Mouse (Mus musculus) embryonic facial prominence, embryonic 14.5 days (tissue): ENCODE measurements at regions not wholly inside any gene's neighbourhood (a gene's known extent, or its start where the extent isn't known, plus 50 kb on each side); places are given as distances from the start of the nearest gene placed in this dataset.
A peak's percentile ranks its signal among the peaks of the same experiment; 100 is the strongest.

Experiments used
- ATAC-seq: fragments of 200-750 bp; cut with Nextera tagmentation; 2 replicates; pipeline ENCODE4 v1.8.0; 2017; ENCODE audit warnings: low read depth, moderate number of reproducible peaks, moderate TSS enrichment
- DNase-seq: peaks from one replicate; pipeline ENCODE4 v3.0.0-alpha.2; 2015; ENCODE audit warnings: low spot score
- H3K27ac ChIP-seq: fragments of 300-500 bp; sonication (generic); replicated peaks from 2 replicates; pipeline ENCODE4 v1.5.1; 2014; ENCODE audit warnings: low read depth, mild to moderate bottlenecking, low read length, moderate library complexity
- H3K27me3 ChIP-seq: fragments of 300-500 bp; sonication (generic); replicated peaks from 2 replicates; pipeline ENCODE4 v1.6.1; 2014; ENCODE audit warnings: low read length; ENCODE audit not compliant: control insufficient read depth, insufficient read depth
- H3K36me3 ChIP-seq: fragments of 300-500 bp; sonication (generic); 2 replicates; pipeline ENCODE4 v1.6.1; 2014; ENCODE audit warnings: low read length, mixed read lengths; ENCODE audit not compliant: control insufficient read depth, insufficient read depth
- H3K4me1 ChIP-seq: fragments of 300-500 bp; sonication (generic); 2 replicates; pipeline ENCODE4 v1.6.1; 2014; ENCODE audit warnings: antibody characterized with exemption, low read length; ENCODE audit not compliant: control insufficient read depth, insufficient read depth
- H3K4me2 ChIP-seq: fragments of 300-500 bp; sonication (generic); 2 replicates; pipeline ENCODE4 v1.6.1; 2014; ENCODE audit warnings: low read depth, mild to moderate bottlenecking, low read length, moderate library complexity, mixed read lengths
- H3K4me3 ChIP-seq: fragments of 300-500 bp; sonication (generic); 2 replicates; pipeline ENCODE4 v1.5.1; 2014; ENCODE audit warnings: low read depth, mild to moderate bottlenecking, low read length
- H3K9ac ChIP-seq: fragments of 300-500 bp; sonication (generic); 2 replicates; pipeline ENCODE4 v1.6.1; 2014; ENCODE audit warnings: low read depth, mild to moderate bottlenecking, low read length, moderate library complexity, mixed read lengths
- H3K9me3 ChIP-seq: fragments of 300-500 bp; sonication (generic); 2 replicates; pipeline ENCODE4 v1.6.1; 2016; ENCODE audit warnings: low read length; ENCODE audit not compliant: control insufficient read depth
- WGBS: fragments of 180-500 bp; shearing (Covaris S2); extraction: QIAGEN DNeasy Blood & Tissue Kit; methylation state at CpG from one replicate; pipeline ENCODE4 v1.1.7; 2014; 5-methylcytosine and 5-hydroxymethylcytosine counted together

DNA sequence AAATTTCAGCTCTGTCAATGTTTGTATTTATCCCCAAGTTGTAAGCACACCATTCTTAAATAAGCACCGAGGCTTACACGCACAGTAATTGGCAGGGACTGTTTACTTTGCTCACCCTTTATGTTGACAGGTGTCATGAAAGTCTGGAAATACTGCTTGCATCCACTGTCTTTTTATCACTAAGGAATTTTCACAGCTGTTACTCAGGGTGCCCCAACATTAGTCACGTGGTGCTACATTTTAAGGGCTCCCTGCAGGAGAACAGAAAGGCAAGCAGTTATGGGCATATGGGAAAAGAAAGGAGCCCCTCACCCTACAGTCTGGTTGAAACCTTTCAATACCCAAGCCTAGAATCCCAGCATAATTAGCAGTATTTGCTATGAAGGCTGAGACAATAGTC is 304.7 kb downstream of the Tle4 start:
- H3K9me3 ChIP-seq = no peaks in the 10 kb centered on the region
- H3K36me3 ChIP-seq = no peaks in the 10 kb centered on the region
- no peak for DNase-seq
- no peak for ATAC-seq
- 0 out of 2 replicates have a peak, but pooled peaks cover 4% of the 10 kb centered on the region for H3K4me1 ChIP-seq
- WGBS = 65% methylated on average over 3 of the region's 3 CpGs
- no peak overlapping the region for H3K4me2 ChIP-seq
- no peaks in the 10 kb centered on the region for H3K27me3 ChIP-seq
- H3K9ac ChIP-seq = no peak overlapping the region
- H3K27ac ChIP-seq = no peak overlapping the region
- no peak overlapping the region for H3K4me3 ChIP-seq

DNA sequence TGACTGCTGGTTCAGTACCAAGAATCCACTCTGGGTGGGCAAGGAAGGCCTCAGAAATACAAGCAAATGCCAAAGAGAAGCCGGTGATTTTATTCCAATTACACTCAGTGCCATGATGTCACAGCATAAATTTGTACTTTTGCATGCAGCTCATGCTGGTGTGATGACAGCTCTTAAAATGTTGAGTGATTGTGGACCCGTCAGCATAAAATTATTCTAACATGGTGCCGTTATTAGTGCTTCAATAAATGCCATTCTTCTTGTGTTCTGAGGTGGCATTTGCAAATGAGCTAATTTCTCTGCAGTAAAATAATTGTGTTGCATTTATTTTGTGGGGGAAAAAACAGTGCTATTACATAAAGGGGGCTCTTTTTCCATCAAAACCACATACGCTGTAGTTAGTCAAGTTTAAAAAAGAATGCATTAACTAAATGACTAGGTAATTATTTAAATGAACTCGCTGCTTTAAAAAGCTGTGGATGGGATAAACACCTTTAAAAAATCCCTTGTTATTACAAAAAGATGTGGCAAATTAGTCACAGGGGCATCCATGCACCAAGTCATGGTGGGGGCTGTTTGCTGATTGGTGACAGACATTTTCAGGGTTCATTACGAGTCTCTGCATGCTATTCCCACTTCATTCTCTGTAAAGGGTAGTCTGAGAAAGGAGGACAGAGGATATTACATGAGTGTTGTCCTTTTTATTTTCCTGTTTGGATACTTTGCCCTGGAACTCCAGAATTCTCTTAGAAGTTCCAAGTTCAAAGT is 296.5 kb downstream of the Tle4 start:
- no peak for ATAC-seq
- Histone ChIP-seq H3K4me1 (no peaks in the 10 kb centered on the region), H3K27me3 (no peaks in the 10 kb centered on the region), H3K4me2 (no peak overlapping the region), H3K9ac (no peak overlapping the region), H3K36me3 (no peaks in the 10 kb centered on the region), H3K27ac (no peak overlapping the region), H3K4me3 (no peak overlapping the region), H3K9me3 (no peaks in the 10 kb centered on the region)
- 66% methylated on average over 6 of the region's 6 CpGs for WGBS
- DNase-seq = no peak

DNA sequence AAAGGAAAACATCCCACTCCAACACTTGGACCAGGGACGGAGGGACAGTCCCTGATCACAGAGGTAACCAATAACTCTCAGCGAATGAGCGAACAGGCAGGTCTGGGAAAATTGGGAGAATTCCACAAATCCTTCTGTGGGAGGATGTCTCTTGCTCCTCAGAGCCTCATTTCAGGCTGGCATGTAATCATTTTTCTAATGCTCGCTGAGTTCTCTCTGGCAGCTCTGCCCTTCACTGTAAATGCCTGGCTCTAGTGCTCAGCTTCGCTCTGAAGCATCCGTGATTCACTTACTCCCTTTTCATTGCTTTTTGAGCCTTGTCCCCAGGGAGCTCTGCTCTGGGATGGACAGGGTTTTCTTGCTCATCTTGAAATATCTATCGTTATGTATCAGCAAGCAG is 283.6 kb downstream of the Tle4 start:
- ATAC-seq = no peak
- no peaks in the 10 kb centered on the region for H3K4me1 ChIP-seq
- H3K27me3 ChIP-seq = no peaks in the 10 kb centered on the region; the same call in 1 of the 2 replicates
- WGBS = 74% methylated on average over 7 of the region's 7 CpGs
- no peak overlapping the region for H3K4me2 ChIP-seq
- DNase-seq = no peak
- no peaks in the 10 kb centered on the region for H3K36me3 ChIP-seq
- H3K9ac ChIP-seq = no peak overlapping the region
- H3K4me3 ChIP-seq = no peak overlapping the region
- no peaks in the 10 kb centered on the region for H3K9me3 ChIP-seq
- no peak overlapping the region for H3K27ac ChIP-seq

DNA sequence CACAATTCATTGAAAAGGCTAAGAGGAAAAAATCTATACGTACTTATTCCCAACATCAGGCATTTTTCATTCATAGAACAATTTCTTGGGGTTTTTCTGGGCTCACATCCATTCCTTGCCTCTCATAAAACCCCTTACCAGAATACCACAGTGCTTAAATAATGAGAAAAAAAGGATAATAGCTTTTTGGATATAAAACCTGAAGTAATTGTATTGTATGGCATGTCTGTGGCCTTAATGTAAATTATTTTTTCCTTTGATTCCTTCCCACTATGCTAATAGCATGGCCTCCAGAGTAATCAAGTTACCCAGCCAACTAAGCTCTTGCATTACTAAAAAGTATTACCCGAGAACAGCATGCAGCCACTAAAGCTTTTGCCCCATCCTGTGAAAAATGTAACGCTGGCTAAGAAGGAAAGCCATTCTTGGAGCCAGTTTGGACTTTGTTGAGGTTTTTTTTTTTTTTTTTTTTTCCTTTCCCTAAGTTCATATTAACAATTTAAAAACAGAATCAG is 278.1 kb downstream of the Tle4 start:
- Histone ChIP-seq H3K36me3 (no peaks in the 10 kb centered on the region), H3K27me3 (no peaks in the 10 kb centered on the region; the same call in 1 of the 2 replicates), H3K27ac (no peak overlapping the region), H3K4me2 (no peak overlapping the region), H3K9ac (no peak overlapping the region), H3K4me1 (peaks cover 6% of the 10 kb centered on the region; the same call in 1 of the 2 replicates), H3K4me3 (no peak overlapping the region), H3K9me3 (no peaks in the 10 kb centered on the region)
- whole genome bisulfite sequencing = 40% methylated on average over 3 of the region's 3 CpGs
- DNase-seq (peak; percentile 62), ATAC-seq (no peak)

DNA sequence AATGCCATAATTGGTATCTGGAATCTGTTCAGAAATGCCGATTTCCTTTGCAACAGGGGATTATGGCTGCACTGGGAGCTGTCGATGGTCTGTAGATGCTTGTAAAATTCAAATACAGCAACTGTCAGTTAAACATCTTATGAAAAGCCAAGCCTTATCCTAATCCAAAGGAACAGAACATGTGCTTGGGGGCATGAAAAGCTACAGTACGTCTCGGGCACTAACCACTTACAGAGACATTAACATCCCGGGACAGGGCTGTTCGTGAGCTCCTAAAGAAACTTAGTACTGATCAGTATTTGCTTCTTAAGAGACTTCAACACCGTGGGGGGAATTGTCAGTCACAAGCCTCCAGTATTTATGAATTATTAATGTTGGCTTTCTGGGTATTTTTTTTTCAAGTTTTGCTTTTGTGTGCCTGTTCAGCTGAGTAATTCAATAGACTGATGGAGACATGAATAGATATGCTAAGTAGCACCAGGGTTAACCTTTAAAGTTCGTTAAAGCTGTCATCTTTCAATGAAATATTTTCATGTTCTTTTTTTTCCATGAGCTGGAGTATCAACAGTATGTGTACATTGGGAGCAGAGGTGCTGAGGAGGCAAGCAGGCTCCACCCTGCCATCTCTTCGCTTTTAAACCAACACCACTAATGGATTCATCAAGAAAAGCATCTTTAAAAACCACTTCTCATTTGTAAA is 272.3 kb downstream of the Tle4 start:
- Histone ChIP-seq H3K4me2 (no peak overlapping the region), H3K9ac (no peak overlapping the region), H3K36me3 (no peaks in the 10 kb centered on the region), H3K27ac (no peak overlapping the region), H3K9me3 (no peaks in the 10 kb centered on the region), H3K4me3 (no peak overlapping the region), H3K4me1 (peaks cover 13% of the 10 kb centered on the region), H3K27me3 (peaks cover 9% of the 10 kb centered on the region)
- DNase-seq = peak; percentile 27
- ATAC-seq = no peak
- 40% methylated on average over 9 of the region's 9 CpGs for WGBS

DNA sequence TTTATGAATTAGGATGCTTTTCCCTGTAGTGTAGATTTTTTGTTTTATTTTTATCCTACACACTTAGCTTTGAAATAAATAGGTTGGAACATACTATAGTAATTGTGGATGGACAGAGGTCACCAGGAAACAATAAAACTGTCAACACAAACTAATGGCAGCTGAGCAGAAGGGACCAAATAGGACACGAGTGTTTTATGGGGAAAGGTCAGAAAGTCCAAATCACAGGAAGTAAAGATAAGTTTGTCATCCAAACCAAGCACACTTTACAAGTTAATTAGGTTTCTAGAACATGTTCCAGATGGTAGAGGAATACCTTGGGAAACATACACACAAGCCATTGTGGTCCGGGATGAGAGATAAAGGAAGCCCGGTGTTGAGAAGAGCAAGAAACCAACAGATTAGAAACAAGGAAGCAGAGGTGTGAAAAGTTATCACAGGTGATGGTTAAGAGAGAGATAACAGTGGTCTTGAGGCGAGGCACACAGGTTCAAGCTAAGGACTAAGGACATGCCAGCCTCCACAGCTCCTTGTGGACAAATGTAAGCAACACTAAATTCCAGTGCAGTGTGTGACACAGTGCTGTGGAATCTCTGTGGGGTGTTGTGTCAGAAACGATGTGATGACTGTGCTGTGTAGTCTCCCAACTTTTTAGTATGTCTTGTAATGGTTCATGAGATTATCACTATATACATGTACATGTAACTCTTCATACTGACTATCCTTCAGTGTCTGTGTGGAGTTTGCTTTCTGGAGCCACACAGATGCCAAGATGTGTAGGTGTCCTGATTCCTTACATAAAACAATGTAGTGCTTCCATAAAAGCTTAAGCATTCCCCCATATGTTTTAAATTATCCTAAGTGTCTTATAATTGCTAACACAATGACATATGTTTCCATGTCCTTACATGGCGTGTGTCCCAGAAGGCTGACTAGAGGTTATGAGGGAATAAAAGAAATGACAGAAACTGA is 264.5 kb downstream of the Tle4 start:
- Histone ChIP-seq H3K4me2 (no peak overlapping the region), H3K27ac (no peak overlapping the region), H3K36me3 (no peaks in the 10 kb centered on the region), H3K4me1 (peaks cover 3% of the 10 kb centered on the region; the same call in 1 of the 2 replicates), H3K9ac (no peak overlapping the region), H3K9me3 (no peaks in the 10 kb centered on the region), H3K4me3 (no peak overlapping the region), H3K27me3 (peaks cover 6% of the 10 kb centered on the region; the same call in 1 of the 2 replicates)
- 41% methylated on average over 6 of the region's 6 CpGs for WGBS
- DNase-seq (peak; percentile 30), ATAC-seq (no peak)

DNA sequence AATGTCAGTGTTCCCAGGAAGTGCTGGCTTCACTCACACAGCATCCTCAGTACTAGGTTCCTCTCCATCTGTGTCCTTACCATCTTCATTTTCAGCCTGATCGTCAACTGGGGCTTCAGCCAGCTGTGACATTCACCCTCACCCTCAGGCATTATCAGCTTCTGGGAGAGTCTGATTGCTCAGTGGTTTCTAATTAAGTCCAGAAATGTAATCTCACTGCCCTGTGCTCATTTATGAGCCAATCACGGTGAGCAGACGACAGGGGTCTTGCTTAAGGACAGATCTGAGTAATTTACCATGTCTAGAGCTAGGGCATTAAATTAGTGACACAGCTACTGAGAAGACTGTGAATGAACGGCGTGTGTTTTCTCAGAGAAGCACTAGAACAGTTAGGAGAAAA is 260.8 kb downstream of the Tle4 start:
- Histone ChIP-seq H3K27me3 (no peaks in the 10 kb centered on the region), H3K9me3 (no peaks in the 10 kb centered on the region), H3K4me1 (peaks cover 3% of the 10 kb centered on the region; the same call in 1 of the 2 replicates), H3K9ac (no peak overlapping the region), H3K4me3 (no peak overlapping the region), H3K36me3 (no peaks in the 10 kb centered on the region), H3K4me2 (no peak overlapping the region), H3K27ac (no peak overlapping the region)
- DNase-seq (no peak), ATAC-seq (no peak)
- 28% methylated on average over 5 of the region's 5 CpGs for WGBS

DNA sequence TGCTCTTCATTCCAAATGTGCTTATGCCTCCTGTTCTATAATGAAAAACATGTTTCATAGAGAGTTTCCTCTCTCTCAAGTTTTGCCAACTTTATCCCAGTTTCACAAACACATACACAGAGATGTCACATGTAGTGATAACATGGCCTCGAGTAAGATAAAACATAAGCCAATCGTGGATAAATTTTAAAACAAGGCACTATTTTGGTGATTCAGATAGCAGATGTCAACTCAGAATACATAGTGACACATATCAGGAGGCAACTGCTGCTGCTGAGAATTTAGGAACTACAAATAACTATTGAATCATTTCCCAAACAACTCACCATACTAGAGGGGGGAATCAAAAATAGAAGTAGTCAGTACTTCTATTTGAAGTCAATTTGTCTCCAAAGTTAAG is 257.1 kb downstream of the Tle4 start:
- no peak overlapping the region for H3K9ac ChIP-seq

More for the DNA sequence above, 257.1 kb downstream of the Tle4 start:
- DNase-seq = no peak
- H3K4me1 ChIP-seq = no peaks in the 10 kb centered on the region
- H3K27ac ChIP-seq = no peak overlapping the region
- no peak overlapping the region for H3K4me3 ChIP-seq
- no peaks in the 10 kb centered on the region for H3K9me3 ChIP-seq
- H3K27me3 ChIP-seq = no peaks in the 10 kb centered on the region
- no peaks in the 10 kb centered on the region for H3K36me3 ChIP-seq
- ATAC-seq = no peak
- WGBS = 74% methylated on average over 2 of the region's 2 CpGs
- no peak overlapping the region for H3K4me2 ChIP-seq
